Mouse (Mus musculus): ENCODE measurements around the gene Rab14.

DNA sequence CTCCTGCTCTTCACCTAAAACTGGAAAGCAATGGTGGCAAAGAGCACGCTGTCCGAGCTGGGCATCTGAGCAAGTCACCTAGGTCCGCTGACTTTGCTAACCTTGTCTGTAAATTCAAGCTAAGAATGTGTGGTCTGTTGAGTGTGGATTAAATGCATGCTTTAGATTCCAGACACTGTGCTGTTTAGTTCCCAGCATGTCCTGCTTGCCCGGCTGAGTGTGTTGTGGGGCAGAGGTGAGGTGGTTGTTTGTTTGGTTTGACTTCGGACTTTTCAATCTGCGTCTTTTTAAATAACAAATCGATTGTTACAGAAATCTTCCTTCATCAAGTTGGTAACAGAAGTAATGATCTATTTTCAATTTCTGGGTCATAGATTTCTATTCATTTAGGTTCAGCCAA is 43.1 kb downstream of the Rab14 start:
- TF ChIP-seq POLR2A (IDR thresholded peaks at IDR 0.05; ENCODE audit: borderline replicate concordance, control insufficient read depth, low read depth, low read length) (no peak), CTCF (IDR thresholded peaks at IDR 0.05; ENCODE audit: control insufficient read depth, insufficient read depth, low read length) (no peak)
